Comparison of ENCODE assay signal across 24 mouse cellular contexts in genomic region chr17:82757400-82757799, GRCm38 (mm10).
DNase-seq lines count a peak whose midpoint lies in the region; ATAC-seq lines count a peak whose summit lies in the region.
"Had no signal": no experiment of that assay in that cellular context is flagged by ENCODE, and none has a peak within 500 bp of the region (broad histone marks: within the 10 kb centered on the region; RNA-seq: fewer than 3 reads in every experiment).

No protein-coding gene starts in this region.

- H3K27me3 ChIP-seq in forebrain, embryonic 15.5 days: no peaks in the 10 kb centered on the region
- no peaks in the 10 kb centered on the region for H3K27me3 ChIP-seq in forebrain, embryonic 12.5 days
- H3K27me3 ChIP-seq: embryonic facial prominence, embryonic 15.5 days; hindbrain, embryonic 12.5 days had no signal

- H3K9ac ChIP-seq in forebrain, embryonic 15.5 days (replicated peaks): no peak overlapping the region
- no peak overlapping the region for H3K9ac ChIP-seq in forebrain, embryonic 12.5 days
- H3K9ac ChIP-seq: embryonic facial prominence, embryonic 15.5 days; hindbrain, embryonic 12.5 days had no signal

- H3K4me2 ChIP-seq in forebrain, embryonic 15.5 days (replicated peaks): no peak overlapping the region
- H3K4me2 ChIP-seq in forebrain, embryonic 12.5 days: no peak overlapping the region
- H3K4me2 ChIP-seq: embryonic facial prominence, embryonic 15.5 days; hindbrain, embryonic 12.5 days had no signal

- no peaks in the 10 kb centered on the region for H3K4me1 ChIP-seq in forebrain, embryonic 15.5 days
- no peaks in the 10 kb centered on the region for H3K4me1 ChIP-seq in forebrain, embryonic 12.5 days
- H3K4me1 ChIP-seq: embryonic facial prominence, embryonic 15.5 days; heart, embryonic 10.5 days; hindbrain, embryonic 12.5 days had no signal

- ATAC-seq in forebrain, embryonic 15.5 days (replicated peaks): 0 out of 2 replicates have a peak, but pooled peaks have one; percentile 35
- no peak for ATAC-seq in forebrain, embryonic 12.5 days (ENCODE audit: low FRiP score)
- ATAC-seq: hindbrain, embryonic 16.5 days; inflammation-experienced regulatory T-cells, adult 6 months; intestine, postnatal 0 days had no signal

- DNase-seq in frontal cortex, postnatal 36 days (ENCODE audit: low spot score in 2 of 2): peak; percentile 5 to 17
- no peak for DNase-seq in frontal cortex, postnatal 10 days (ENCODE audit: low spot score in 2 of 2)
- peak; percentile 44 for DNase-seq in brain, adult 2 months (ENCODE audit: low read depth, low spot score)
- DNase-seq in telencephalon, adult 2 months (ENCODE audit: low read depth, low spot score): peak; percentile 15
- no peak for DNase-seq in thymus, adult 18-20 months
- DNase-seq: adrenal gland, adult 8-10 months; adrenal gland, postnatal 36 days; cerebellum, adult 11-12 months; cerebellum, adult 9-10 months; cerebellum, postnatal 25 days; gastrocnemius, postnatal 10 days; heart, adult 18-20 months; heart, postnatal 10 days; heart, postnatal 4 days; kidney, adult 9 months had no signal

- no peaks in the 10 kb centered on the region for H3K36me3 ChIP-seq in forebrain, embryonic 15.5 days
- H3K36me3 ChIP-seq in forebrain, embryonic 12.5 days (replicated peaks): no peaks in the 10 kb centered on the region
- H3K36me3 ChIP-seq: embryonic facial prominence, embryonic 15.5 days; heart, embryonic 10.5 days; hindbrain, embryonic 12.5 days had no signal

- no peak overlapping the region for H3K27ac ChIP-seq in forebrain, embryonic 15.5 days (replicated peaks)
- no peak overlapping the region for H3K27ac ChIP-seq in forebrain, embryonic 12.5 days
- H3K27ac ChIP-seq: embryonic facial prominence, embryonic 15.5 days; heart, embryonic 10.5 days; hindbrain, embryonic 12.5 days had no signal

- 41% methylated on average over 3 of the region's 3 CpGs for WGBS in forebrain, embryonic 15.5 days
- 77% methylated on average over 3 of the region's 3 CpGs for WGBS in forebrain, embryonic 12.5 days

- H3K4me3 ChIP-seq in forebrain, embryonic 15.5 days: no peak overlapping the region
- H3K4me3 ChIP-seq in forebrain, embryonic 12.5 days (replicated peaks): no peak overlapping the region
- H3K4me3 ChIP-seq: embryonic facial prominence, embryonic 15.5 days; erythroblast, embryonic 14.5 days; heart, embryonic 10.5 days; hindbrain, embryonic 12.5 days had no signal

- H3K9me3 ChIP-seq in forebrain, embryonic 15.5 days: no peaks in the 10 kb centered on the region
- H3K9me3 ChIP-seq in forebrain, embryonic 12.5 days: no peaks in the 10 kb centered on the region
- H3K9me3 ChIP-seq: embryonic facial prominence, embryonic 15.5 days; heart, embryonic 10.5 days; hindbrain, embryonic 12.5 days had no signal

Comparison
In these comparisons a context has a peak if more than half of its experiments do, and no peak if none do; other contexts are left out.
1. DNase-seq: peak in frontal cortex, postnatal 36 days (2 of 2), brain, adult 2 months (single experiment) and telencephalon, adult 2 months (single experiment); none in frontal cortex, postnatal 10 days (0 of 2) and thymus, adult 18-20 months (0 of 2).